Mouse (Mus musculus) urinary bladder, postnatal 4 days (tissue): ENCODE data around the gene Gm20708.
"Not testable (repeated sequence)": the region's sequence is repeated elsewhere in the genome, so short reads cannot be mapped to it uniquely, and the experiment has no call there.

Source experiments
- DNase-seq, 2 experiments: peaks; one replicate each; pipeline ENCODE4 v3.0.0; 2021 to 2022; ENCODE audit warnings: low spot score in 2 of 2

The Gm20708 gene

GRCm38 (mm10) chr11:117810401-117811046, 1.1 kb downstream of the Gm20708 start:
- peak; percentile 76 to 89 for DNase-seq

GRCm38 (mm10) chr11:117813867-117814266, 4.4 kb downstream of the Gm20708 start:
- DNase-seq: no peak

DNA sequence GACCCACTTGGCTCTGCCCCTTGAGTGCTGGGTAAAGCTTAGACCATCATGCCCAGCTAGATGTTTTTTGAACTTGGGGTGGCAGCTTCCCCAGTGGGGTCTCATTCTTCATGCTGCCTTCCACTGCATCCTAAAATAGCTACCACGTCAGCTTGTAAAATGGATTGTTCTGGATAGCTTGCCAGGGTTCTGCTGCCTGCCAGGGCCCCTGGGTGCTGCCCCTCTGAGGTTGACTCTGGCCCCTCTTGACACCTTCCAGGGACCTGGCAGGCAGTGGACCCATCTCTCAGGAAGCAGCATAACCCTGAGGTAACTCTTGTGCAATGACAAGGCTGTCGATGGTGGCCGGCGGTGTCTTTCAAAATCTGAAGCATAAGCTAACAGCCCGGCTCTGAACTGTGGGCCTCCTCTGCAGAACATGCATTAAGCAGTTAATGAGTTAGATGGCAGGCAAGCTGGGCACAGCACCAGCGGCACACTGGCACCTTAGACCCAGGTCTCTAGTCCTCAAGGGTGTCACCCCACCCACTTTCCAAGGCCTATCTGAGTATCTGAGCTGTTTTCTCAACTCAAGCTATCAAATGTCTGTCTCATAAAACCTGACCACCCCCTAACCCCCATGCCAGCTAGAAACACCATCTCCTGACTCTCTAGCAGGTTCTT, 5.4 kb downstream of the Gm20708 start:
- no peak for DNase-seq

DNA sequence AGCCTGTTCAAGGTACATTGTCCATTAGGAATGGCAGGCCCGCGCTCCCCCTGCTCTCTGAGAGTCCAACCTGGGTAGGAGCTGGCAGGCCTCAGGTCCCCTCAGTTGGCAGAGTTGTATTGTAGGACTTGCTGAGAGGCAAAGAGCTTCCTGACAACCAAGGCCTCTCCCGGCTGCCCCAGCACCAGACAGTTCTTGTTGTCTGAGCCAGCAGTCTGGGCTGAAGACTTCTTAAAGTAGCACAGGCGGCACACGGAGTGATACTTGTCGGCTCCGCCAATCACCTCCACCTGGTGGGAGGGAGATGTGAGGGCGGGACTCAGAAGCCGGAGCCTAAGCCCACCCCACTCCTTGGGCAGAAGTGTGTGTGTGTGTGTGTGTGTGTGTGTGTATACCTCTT, 6.4 kb downstream of the Gm20708 start:
- not testable (repeated sequence) for DNase-seq

DNA sequence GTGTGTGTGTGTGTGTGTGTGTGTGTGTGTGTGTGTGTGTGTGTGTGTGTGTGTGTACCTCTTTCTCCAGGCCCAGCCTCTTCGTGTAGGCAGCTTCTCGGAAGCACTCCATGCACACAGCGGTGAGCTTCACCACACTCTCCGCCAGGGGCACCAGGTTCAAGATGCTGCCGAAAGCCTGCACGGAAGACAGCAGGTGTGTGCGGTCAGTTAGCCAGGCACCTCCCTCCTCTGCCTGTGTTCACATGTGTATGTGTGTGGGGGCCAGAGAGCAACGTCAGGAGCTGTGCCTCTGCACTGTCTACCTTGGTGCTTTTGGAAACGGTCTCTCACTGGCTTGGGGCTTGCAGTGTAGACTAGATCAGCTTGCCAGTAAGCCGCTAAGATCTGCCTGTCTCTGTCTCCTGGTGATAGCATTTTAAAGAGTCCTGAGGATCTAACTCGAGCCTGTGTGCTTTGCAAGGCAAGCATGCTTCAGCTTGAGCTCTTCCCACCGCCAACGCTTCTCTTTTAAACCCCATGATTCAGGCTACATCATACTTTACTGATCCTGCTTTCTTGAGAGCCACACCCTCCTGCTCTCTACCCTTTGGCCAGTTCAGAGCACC, 7.0 kb downstream of the Gm20708 start:
- no peak for DNase-seq

DNA sequence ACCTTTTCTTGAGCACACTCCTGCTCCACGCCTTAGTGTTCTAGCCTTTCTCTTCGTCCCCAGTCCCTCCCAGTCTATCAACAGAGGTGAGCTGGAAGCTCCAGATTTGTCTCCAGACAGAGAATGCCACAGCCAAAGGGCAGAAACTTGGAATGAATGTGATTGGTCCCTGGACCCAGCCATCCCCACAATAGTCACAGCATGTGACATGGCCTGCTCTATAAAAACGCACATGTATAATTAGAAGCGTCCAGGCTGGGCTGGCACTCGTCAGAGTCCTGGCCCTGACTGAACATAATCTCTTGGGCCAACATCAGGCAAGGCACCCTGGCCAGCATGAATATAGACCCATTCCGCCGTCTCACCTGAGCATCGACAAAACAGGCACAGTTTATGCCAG, 9.6 kb downstream of the Gm20708 start:
- DNase-seq: no peak

DNA sequence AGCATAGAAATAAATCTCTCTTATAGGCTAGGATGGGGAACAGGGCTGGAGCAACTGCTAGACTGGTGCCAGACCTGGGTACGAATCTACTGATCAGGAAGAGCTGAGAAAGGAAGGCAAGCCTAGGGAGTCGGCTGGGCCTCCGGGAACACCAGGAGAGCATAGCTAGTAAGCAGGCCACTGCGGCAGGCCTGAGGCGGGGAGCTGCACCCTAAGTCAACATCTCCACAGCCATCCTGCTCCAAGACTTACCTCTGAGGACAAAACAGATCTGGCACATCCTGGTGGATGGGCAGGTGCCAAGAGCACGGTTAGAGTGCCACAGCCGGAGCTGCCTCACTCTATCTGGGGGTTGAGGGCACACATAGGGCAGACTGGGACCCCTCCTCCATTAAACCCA, 10.7 kb downstream of the Gm20708 start:
- DNase-seq: no peak

DNA sequence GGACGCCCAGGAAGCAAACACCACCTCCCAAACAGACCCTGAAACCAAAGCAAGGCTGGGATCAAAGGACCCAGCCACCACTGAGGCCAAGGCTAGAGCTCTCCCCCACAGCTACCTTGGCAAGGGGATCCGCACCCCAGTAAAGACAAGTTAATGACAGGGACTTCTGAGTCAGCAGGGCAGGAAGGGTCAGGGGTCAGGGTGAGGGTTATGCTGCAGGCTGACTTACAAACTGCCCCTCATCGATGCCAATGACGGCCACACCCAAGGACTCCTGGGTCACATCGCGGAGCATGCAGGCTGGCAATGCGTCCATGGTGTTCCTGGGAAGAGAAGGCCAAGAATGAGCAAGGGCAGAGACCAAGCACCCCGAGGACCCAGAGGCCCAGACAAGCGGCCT, 12.4 kb downstream of the Gm20708 start:
- DNase-seq: no peak

- DNase-seq: peak in 1 of 2 experiments; percentile 41
Observed at GRCm38 (mm10) chr11:117822728-117823241, 13.3 kb downstream of the Gm20708 start.

- DNase-seq: no peak
Observed at GRCm38 (mm10) chr11:117823411-117823810, 13.9 kb downstream of the Gm20708 start.

GRCm38 (mm10) chr11:117824060-117824969, 14.8 kb downstream of the Gm20708 start:
- peak; percentile 73 to 83 for DNase-seq

DNA sequence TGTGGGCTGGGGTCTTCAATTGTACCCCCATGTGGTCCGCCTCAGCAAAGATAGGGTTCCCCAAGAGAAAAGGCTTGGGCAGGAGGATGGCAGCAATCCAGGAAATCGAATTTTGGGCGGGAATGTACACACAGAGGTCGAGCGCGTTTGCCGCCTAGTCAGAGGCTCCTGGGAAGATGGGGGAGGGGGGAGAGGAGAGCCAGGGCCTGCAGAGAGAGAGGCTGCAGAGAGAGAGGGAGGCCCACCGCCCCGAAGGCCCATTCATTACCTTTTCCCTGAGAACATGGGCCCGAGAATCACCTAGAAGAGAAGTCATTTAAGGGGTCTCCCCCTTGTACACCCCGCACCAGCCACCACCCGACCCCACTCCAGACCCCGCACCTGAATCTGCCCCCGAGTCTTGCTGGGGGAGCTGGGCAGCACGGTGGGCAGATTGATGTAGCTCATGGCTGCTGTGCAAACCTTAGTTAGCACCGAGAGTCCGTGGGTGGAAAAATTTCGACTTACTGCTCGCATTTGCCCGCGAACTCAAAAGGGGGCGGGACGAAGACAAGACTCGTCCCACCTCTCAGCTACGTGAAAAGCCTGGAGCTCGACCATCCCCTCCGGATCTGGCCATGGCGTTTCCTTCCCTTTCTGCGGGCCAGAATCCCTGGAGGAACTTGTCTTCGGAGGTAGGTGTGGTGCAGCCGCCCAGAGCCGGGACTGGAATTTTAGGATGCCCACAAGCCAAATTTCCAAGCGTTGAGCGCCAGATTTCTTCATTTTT, 16.0 kb downstream of the Gm20708 start, which contains the start of the genes Afmid and Tk1:
TSS of gene Afmid (plus strand) at position 592 of the 769 bp plus-strand sequence.
TSS of gene Tk1 (minus strand) at position 760 of the 769 bp plus-strand sequence.
- DNase-seq: peak; percentile 74 to 79

DNA sequence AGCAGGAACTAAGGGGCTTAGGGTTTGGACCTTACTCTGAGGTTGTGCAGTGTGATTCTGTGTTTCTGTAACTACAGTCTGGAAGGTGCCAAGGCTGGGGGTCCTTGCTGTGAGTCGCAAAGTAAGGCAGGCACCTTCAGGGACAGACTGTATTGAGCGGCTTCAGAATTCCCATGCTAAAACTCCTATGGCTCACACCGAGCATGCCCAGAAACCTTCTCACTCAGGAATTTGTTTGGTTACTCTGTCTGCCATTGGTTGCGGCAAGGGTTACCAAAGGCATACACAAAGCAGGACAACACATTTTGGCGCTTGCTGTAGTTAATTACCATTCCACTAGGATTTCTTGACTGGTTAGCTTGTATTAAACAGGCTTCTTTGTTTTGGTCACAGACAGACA, 16.7 kb downstream of the Gm20708 start:
- no peak for DNase-seq

DNA sequence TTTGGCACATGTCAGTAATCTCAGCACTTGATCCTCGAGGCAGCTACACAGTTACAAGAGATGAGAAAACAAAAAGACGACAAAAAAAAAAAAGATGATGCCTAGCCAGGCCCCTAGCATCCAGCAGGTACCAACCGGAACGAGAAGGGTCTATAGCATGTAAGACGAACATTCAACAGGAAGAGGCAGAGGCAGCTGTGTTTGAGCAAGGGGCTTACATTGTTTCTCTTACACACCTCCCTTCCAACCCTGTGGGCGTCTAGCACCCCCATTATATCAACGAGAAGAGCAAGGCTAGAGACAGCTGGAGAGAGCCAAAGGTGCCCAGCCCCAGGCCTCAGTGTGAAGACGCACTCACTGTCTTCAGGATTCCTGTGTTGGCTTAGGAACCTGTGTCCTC, 17.4 kb downstream of the Gm20708 start:
- DNase-seq: no peak

DNA sequence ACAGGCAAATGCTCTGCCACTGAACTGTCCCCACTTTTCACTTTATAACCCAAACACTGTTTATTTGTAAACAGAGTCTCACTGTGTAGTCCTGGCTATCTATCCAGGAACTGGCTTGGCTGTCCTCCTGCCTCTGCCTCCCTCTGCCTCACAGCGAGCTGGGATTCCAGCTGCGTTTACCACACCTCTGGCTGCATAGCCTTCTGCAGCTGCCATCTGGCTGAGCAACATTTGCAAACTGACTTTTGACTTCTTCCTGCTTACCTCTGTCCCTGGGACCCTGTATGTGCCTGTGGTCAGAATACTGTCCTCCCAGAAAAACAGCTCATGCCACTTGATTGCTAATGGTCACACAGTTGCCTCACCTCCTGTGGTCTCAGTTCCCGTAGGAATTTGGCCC, 17.9 kb downstream of the Gm20708 start:
- DNase-seq: no peak

- no peak for DNase-seq
Observed at GRCm38 (mm10) chr11:117828149-117828887, 18.9 kb downstream of the Gm20708 start.

DNA sequence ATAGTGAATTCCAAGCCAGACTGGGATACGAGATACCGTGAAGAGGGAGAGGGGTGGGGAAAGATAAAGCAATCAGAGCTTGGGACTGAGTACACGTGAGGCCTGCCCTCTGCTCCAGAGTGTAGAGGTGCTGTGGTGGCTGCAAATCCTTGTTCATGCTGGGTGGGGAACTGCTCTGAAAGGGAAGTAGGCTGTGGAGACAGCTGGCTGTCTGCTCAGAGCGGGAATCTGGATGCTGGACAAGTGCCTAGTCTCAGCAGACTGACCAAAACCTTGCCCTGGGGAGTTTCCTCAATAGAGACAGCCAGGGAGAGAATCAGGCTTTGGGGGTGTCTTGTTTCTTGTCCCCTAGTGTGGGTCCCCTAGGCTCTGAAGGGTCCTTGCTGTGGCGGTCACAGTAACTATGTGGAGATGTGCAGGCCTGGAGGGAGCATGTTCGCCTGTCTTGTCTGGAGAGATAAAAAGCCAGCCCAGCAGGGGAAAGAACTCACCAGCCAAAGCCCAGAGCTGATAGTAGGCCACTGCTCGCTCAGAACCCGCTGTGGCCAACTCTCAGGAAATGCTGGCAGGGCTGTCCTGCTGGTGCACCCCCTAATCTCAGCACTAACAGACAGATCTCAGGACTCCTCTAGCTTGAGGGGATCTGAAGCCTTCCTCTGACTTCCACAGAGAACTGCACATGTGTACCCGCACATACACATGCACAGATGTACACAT, 19.6 kb downstream of the Gm20708 start:
- DNase-seq: peak in 1 of 2 experiments; percentile 47

- DNase-seq: no peak
Observed at GRCm38 (mm10) chr11:117829671-117830215, 20.3 kb downstream of the Gm20708 start.

- no peak for DNase-seq
Observed at GRCm38 (mm10) chr11:117830401-117830800, 20.9 kb downstream of the Gm20708 start.
